Mouse (Mus musculus): ENCODE data around the gene Hlf.

DNA sequence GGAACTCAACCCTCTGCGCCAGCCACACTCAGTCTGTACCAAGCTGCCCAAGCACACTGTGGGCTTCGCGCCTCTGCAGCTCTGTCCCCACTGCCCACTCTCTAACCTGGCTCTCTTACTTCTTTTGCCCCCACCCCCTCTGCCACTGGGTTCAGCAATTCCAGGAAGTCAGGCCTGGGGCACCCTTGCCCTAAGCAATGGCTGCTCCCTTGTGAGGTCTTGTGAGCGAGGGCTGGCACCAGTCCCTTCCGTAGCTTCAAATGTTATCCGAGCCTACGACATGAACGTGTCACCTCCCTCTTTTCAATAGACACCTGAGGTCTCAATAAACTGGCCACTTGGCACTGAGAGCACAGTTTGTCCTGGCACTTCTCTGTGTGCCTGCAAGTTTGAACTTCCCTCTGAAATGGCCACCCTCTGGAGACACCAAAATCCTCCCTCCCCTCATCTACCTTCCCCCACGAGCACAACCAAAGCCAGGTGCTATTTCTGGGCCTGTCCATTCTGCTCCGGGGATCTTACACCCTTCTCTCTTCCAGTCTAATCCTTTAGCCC is 10.5 kb downstream of the Hlf start:
- TF ChIP-seq MAX (IDR thresholded peaks at IDR 0.05; ENCODE audit: low read depth): no peak
- no peak for TF ChIP-seq E2F4 (IDR thresholded peaks at IDR 0.05; ENCODE audit: insufficient read depth)
- TF ChIP-seq TCF12 (IDR thresholded peaks at IDR 0.05; ENCODE audit: insufficient read depth, poor library complexity, severe bottlenecking): no peak
- no peak for TF ChIP-seq TCF3 (IDR thresholded peaks at IDR 0.05; ENCODE audit: insufficient read length, low read depth)
- no peak for TF ChIP-seq POLR2A (IDR thresholded peaks at IDR 0.05; ENCODE audit: insufficient read length, low read depth)
- TF ChIP-seq CEBPB (IDR thresholded peaks at IDR 0.05; ENCODE audit: insufficient read depth, poor library complexity, severe bottlenecking): no peak
- TF ChIP-seq POLR2AphosphoS2 (IDR thresholded peaks at IDR 0.05; ENCODE audit: insufficient read length, low read depth): no peak
- TF ChIP-seq MYOD1 (IDR thresholded peaks at IDR 0.05; ENCODE audit: control insufficient read depth in 1 of 3, insufficient read length in 2 of 3, low read depth in 2 of 3): no peak
- TF ChIP-seq USF1 (IDR thresholded peaks at IDR 0.05; ENCODE audit: low read depth): no peak
- TF ChIP-seq SRF (IDR thresholded peaks at IDR 0.05; ENCODE audit: control insufficient read depth, insufficient read length, low read depth): no peak
- no peak for TF ChIP-seq MYOG (IDR thresholded peaks at IDR 0.05; ENCODE audit: control insufficient read depth in 1 of 3, insufficient read depth in 1 of 3, insufficient read length in 2 of 3, low read depth in 2 of 3)
- TF ChIP-seq REST (IDR thresholded peaks at IDR 0.05; ENCODE audit: insufficient read depth, insufficient read length): no peak

Measured in myocyte (in vitro differentiated cells).